In the genomic region with DNA sequence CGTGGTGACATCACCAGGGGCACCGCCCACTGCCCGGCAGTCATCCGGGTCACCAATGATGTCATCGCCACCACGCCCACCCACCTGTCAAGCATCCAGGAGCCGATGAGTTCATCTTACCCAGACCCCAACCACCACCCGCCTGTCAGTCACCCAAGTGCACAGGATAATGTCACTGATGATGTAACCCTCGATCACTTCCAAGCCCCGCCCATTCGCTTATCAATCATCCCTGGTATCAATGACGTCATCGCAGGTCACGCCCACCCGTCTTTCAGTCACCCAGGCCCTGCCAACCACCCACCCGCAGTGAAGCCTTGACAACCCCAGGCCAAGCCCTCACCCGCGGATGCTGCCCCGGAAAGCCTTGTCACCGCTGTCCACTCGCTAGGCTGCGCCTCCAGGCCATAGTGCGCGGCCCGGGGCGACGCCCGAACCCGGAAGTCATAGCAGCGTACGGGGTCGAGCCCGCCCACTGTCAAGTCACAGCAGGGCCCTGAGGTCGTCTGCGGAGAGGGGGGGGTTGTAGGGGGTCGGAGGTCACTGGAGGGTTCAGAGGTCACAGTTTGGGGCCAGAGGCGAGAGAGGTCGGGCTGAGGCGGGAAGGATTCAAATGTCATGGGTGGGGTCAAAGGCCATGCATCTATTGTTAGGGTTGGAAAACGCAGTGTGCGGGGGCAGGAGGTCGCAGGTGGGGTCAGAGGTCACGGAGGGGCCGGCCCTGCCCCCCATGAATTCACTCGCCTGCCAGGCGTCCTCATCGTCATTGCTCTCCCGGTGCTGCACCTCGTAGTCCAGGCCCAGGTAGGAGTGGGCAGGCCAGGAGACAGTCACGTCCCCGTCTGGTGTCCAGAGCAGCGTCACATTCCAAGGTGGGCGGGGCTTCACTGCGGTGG, we compare ENCODE assay signal across 8 mouse cellular contexts. TPM values are rescaled to one million over a fixed set of nuclear protein-coding genes. Genes with fewer than 3 reads are reported as not detected.
DNase-seq lines count a peak whose midpoint lies in the region; ATAC-seq and TF ChIP-seq lines count a peak whose summit lies in the region.

No protein-coding gene starts in this region.

- TF ChIP-seq CTCF in heart, adult 2 months (IDR thresholded peaks at IDR 0.05) = no peak
- no peak for TF ChIP-seq CTCF in kidney, postnatal 0 days (IDR thresholded peaks at IDR 0.05; ENCODE audit: low read depth)

- peak overlapping the region; percentile 53; the same call in 1 of the 2 replicates for H3K27ac ChIP-seq in heart, adult 2 months
- H3K27ac ChIP-seq in kidney, postnatal 0 days = peak overlapping the region; percentile 97; the same call in 1 of the 2 replicates
- H3K27ac ChIP-seq in liver, embryonic 15.5 days (replicated peaks) = peak overlapping the region; percentile 92; the same call in 1 of the 2 replicates

- no peak overlapping the region; the same call in 1 of the 2 replicates for H3K4me3 ChIP-seq in heart, adult 2 months
- peak overlapping the region; percentile 66 for H3K4me3 ChIP-seq in kidney, postnatal 0 days (replicated peaks; ENCODE audit: low read depth, low read length)
- H3K4me3 ChIP-seq in liver, embryonic 15.5 days (replicated peaks) = peak overlapping the region; percentile 71

- H3K4me1 ChIP-seq in heart, adult 2 months (ENCODE audit: control insufficient read depth, insufficient read depth, low read length) = no peaks in the 10 kb centered on the region
- H3K4me1 ChIP-seq in kidney, postnatal 0 days (replicated peaks; ENCODE audit: insufficient read depth, low read length) = no peaks in the 10 kb centered on the region
- H3K4me1 ChIP-seq in liver, embryonic 15.5 days (replicated peaks) = peaks cover 27% of the 10 kb centered on the region

- no peaks in the 10 kb centered on the region for H3K27me3 ChIP-seq in heart, adult 2 months (ENCODE audit: control insufficient read depth, insufficient read depth, low read length)
- no peaks in the 10 kb centered on the region for H3K27me3 ChIP-seq in kidney, postnatal 0 days (ENCODE audit: insufficient read depth, low read length)
- H3K27me3 ChIP-seq in liver, embryonic 15.5 days = no peaks in the 10 kb centered on the region

- no peaks in the 10 kb centered on the region for H3K79me2 ChIP-seq in heart, adult 2 months (replicated peaks; ENCODE audit: control insufficient read depth, insufficient read depth, low read length)

- intact Hi-C loops in heart, adult 2 months (cut with DNase I) = loop anchor here (5.0 to 10.0 kb wide), 3 partner anchors 366 to 889 kb away; partner anchors contain the start of genes Chfr, Fbrsl1 and Gm15446

- no peak for ATAC-seq in kidney, postnatal 0 days (replicated peaks; ENCODE audit: low FRiP score, low read depth)
- no peak for ATAC-seq in liver, embryonic 15.5 days (ENCODE audit: insufficient read depth)
- ATAC-seq in granulocyte monocyte progenitor cell, adult 5-6 weeks (replicated peaks; ENCODE audit: poor library complexity, severe bottlenecking) = no peak

- WGBS in heart, adult 2 months = 70% methylated on average over 54 of the region's 54 CpGs
- 84% methylated on average over 54 of the region's 54 CpGs for WGBS in kidney, postnatal 0 days
- WGBS in liver, embryonic 15.5 days (ENCODE audit: insufficient replicate concordance) = 76% methylated on average over 54 of the region's 54 CpGs

- no peak for TF ChIP-seq POLR2A in heart, adult 2 months (IDR thresholded peaks at IDR 0.05; ENCODE audit: insufficient read depth, low read depth, low read length)

- H3K9me3 ChIP-seq in kidney, postnatal 0 days (replicated peaks; ENCODE audit: low read length) = peaks cover 18% of the 10 kb centered on the region
- H3K9me3 ChIP-seq in liver, embryonic 15.5 days (replicated peaks) = peaks cover 55% of the 10 kb centered on the region

- H3K36me3 ChIP-seq in heart, adult 2 months (ENCODE audit: control insufficient read depth, insufficient read depth, low read length) = no peaks in the 10 kb centered on the region
- 0 out of 2 replicates have a peak, but pooled peaks cover 5% of the 10 kb centered on the region for H3K36me3 ChIP-seq in kidney, postnatal 0 days (ENCODE audit: insufficient read depth, low read length)
- H3K36me3 ChIP-seq in liver, embryonic 15.5 days (replicated peaks) = peaks cover 23% of the 10 kb centered on the region

- TF ChIP-seq EP300 in heart, adult 2 months (IDR thresholded peaks at IDR 0.05; ENCODE audit: insufficient read depth, low read depth, low read length) = no peak

- DNase-seq in spleen, adult 18-20 months = peak; percentile 29 to 45
- no peak for DNase-seq in spleen, postnatal 14 days (ENCODE audit: low spot score in 2 of 2)
- DNase-seq in cerebellum, adult 18-20 months = peak; percentile 41 to 68
- DNase-seq in heart, adult 2 months = peak; percentile 21 to 36
- peak; percentile 1 for DNase-seq in kidney, postnatal 0 days (ENCODE audit: low spot score)
- DNase-seq in spleen, postnatal 4 days (ENCODE audit: low spot score in 2 of 2) = peak; percentile 31 to 69

- H3K9ac ChIP-seq in heart, adult 2 months (ENCODE audit: low read depth, low read length) = no peak overlapping the region
- H3K9ac ChIP-seq in kidney, postnatal 0 days (ENCODE audit: low read depth, low read length) = no peak overlapping the region
- H3K9ac ChIP-seq in liver, embryonic 15.5 days = no peak overlapping the region

- peak overlapping the region; percentile 46 for H3K4me2 ChIP-seq in kidney, postnatal 0 days (ENCODE audit: low read length)
- peak overlapping the region; percentile 86 for H3K4me2 ChIP-seq in liver, embryonic 15.5 days

RNA-seq across cellular contexts. Expression of gene Crlf2, which starts 2.9 kb away (rescaled TPM):
- 1 to 10 TPM; 4.7 to 7.3 TPM for total RNA-seq in heart, adult 2 months (2021)
- 3.4 and 8.4 TPM in 2 replicates for polyA plus RNA-seq in heart, adult 2 months (2012; rRNA removed)
- polyA plus RNA-seq in kidney, postnatal 0 days (2015; fragmentation: Nextera tagmentation; extraction: Ambion mirVana) = 19.1 and 22.2 TPM in 2 replicates
- polyA plus RNA-seq in liver, embryonic 15.5 days (2015; fragmentation: Nextera tagmentation; extraction: Ambion mirVana) = 5.7 and 7.3 TPM in 2 replicates
- 7.5 and 25.7 TPM in 2 replicates for total RNA-seq in granulocyte monocyte progenitor cell, adult 5-6 weeks (2014; fragmentation: Nextera tagmentation)
- 18.1 and 23.7 TPM in 2 replicates for total RNA-seq in granulocyte monocyte progenitor cell, adult 5-6 weeks (2017)

Comparison
In these comparisons a context has a peak if more than half of its experiments do, and no peak if none do; other contexts are left out.
1. DNase-seq: peak in spleen, adult 18-20 months (2 of 2), cerebellum, adult 18-20 months (2 of 2), heart, adult 2 months (2 of 2), kidney, postnatal 0 days (single experiment) and spleen, postnatal 4 days (2 of 2); none in spleen, postnatal 14 days (0 of 2).
2. Peak in every context shown above with its lines, with median percentiles within 50 percentile points of each other: H3K27ac ChIP-seq.